Mouse (Mus musculus): ENCODE data around the gene Rpl32.

GRCm38 (mm10) chr6:115772604-115773003 is 35.9 kb downstream of the Rpl32 start:
- TF ChIP-seq CTCF (IDR thresholded peaks at IDR 0.05; ENCODE audit: low read depth) (peak; percentile 41; the same call in 1 of the 2 replicates), EP300 (IDR thresholded peaks at IDR 0.05; ENCODE audit: low read depth) (no peak)

Data from liver, embryonic 14.5 days (tissue).